Mouse (Mus musculus): ENCODE measurements around the gene Ptms.

DNA sequence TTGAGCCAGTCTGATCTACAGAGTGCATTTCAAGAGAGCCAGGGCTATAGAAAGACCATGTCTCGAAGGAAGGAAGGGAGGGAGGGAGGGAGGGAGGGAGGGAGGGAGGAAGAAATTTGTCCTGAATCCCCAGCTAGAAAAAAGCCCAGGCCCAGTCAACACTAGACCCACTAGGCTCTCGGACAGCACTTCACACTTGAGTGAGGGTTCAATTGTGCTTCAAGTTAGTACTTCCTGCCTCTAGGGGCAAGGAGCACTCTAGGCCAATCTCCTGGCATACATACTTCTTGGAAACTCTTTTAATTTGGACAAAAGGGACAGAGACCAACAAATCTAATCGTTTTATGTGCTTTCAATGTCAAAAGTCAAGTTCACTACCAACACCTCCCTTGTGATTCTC lies 38.2 kb upstream of the Ptms start:
- TF ChIP-seq TCF3 (IDR thresholded peaks at IDR 0.05; ENCODE audit: insufficient read length, low read depth) (no peak), POLR2AphosphoS2 (IDR thresholded peaks at IDR 0.05; ENCODE audit: insufficient read length, low read depth) (no peak), REST (IDR thresholded peaks at IDR 0.05; ENCODE audit: insufficient read depth, insufficient read length) (no peak)
